Mouse (Mus musculus): Measurements from ENCODE around the gene Vdac2.
A peak's percentile ranks its signal among the peaks of the same experiment; 100 is the strongest.

Gene Vdac2

DNA sequence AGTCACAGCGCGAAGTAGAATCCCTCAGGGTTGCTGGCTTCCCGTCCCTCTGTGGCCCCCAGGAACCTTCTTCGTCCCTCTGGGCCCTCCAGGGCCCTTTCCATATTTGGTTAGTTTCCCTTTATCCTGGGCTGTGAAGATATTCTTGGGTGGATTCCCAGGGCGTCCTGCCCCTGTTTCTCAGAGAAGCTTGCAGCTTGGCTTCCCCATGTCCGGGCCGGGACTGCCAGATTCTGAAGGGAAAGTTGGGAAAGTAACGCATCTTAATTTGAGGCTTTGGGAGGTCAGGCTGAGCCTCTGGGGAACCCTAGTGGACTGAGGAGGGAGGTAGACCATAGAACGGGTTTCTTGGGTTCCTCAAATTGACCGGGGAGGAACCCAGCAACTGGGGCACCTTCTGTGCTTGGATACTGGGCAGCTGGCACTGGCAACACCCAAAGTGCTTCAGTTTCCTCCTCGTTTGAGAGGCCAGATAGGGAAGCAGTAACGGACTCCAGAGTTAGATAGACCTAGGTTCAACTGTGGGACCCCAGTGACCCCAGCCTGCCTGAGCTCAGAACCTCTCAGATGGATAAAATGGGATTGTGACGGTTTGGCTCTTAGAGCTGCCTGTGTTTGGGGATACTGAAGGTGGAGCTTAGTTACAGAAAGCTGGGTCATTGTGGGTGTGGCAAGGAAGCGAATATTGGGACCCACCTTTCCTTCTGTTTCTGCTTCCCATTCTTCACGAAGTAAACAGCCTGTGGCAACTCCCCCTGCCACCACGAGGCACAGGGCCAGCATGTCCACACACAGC is 27.2 kb downstream of the Vdac2 start:
- no peak for DNase-seq (ENCODE audit: low read depth, low spot score)

DNA sequence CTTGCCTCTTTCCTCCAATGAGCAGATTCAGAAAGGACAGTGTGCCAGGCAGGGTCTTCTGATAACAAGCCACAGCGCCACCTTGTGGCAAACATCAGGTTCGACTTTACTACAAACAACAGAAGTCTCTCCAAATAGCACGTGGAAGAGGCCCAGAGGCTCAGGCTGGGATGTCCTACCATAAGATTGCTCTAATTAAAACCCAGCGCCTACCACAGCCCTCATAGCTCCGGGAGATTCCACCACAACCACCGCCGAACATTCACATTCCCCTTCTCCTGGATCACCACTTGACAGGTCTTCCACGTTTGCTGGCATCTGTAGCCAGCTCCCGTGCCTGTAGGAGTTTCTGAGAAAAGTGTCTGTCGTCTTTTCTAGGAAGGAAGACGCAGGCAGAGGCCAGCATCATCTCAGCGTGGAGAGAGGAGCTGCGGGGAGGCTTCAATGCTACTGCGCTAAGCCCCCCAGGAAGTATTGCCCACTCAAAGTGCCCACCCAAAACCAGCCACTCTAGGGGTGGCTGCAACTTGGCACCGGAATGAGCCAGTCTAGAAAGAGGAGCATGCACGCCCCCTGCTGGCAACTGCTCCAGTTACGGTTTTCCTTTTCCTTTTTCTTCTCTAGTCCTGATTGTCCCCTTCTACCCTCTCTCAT is 28.5 kb downstream of the Vdac2 start:
- DNase-seq (ENCODE audit: low read depth, low spot score), result peak; percentile 85

DNA sequence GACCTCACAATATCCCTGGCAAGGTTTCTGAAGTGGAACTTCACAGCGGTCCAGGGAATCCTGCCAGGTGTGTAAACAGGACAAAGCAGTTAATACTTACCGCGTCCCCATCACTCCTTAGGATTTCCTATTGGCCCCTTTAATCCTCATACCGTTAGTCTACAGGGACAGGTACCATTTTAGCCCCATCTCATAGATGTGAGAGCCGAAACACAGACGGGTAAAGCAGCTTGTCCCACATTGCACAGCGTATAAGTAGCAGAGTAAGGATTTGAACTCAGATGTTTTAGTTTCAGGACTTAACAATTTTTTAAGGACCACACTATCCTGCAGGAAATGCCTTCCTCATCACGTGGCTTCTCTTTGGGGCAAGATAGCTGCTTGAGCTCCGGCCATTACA is 29.2 kb downstream of the Vdac2 start:
- DNase-seq (ENCODE audit: low read depth, low spot score), result no peak

GRCm38 (mm10) chr14:21855961-21856360 is 30.9 kb downstream of the Vdac2 start:
- DNase-seq (ENCODE audit: low read depth, low spot score), result no peak

GRCm38 (mm10) chr14:21856886-21857285 is 31.8 kb downstream of the Vdac2 start:
- DNase-seq (ENCODE audit: low read depth, low spot score), result no peak

GRCm38 (mm10) chr14:21866291-21866690 is 41.3 kb downstream of the Vdac2 start:
- DNase-seq (ENCODE audit: low read depth, low spot score), result peak; percentile 91

DNA sequence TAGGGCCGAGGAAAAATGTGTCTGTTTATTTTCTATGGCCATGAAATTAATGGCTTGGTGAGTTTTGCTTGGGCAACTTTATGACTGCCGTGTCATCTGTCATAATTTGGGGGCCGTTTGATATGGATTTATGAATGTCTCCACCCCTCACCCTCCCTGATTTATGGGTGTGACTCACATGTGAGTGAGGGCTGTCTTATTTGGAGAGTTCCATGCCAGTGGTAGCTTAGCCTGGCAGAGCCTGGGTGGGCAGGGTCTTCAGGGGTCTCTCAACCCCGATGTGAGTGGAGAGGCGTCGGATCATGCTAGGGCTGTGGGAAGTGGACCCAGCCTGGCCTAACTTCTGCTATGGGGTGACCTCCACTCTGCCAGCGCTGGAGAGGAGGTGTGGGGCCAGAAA is 41.8 kb downstream of the Vdac2 start:
- no peak for DNase-seq (ENCODE audit: low read depth, low spot score)

- DNase-seq (ENCODE audit: low read depth, low spot score), result no peak
Measured at GRCm38 (mm10) chr14:21890430-21890829, 65.4 kb downstream of the Vdac2 start.

DNA sequence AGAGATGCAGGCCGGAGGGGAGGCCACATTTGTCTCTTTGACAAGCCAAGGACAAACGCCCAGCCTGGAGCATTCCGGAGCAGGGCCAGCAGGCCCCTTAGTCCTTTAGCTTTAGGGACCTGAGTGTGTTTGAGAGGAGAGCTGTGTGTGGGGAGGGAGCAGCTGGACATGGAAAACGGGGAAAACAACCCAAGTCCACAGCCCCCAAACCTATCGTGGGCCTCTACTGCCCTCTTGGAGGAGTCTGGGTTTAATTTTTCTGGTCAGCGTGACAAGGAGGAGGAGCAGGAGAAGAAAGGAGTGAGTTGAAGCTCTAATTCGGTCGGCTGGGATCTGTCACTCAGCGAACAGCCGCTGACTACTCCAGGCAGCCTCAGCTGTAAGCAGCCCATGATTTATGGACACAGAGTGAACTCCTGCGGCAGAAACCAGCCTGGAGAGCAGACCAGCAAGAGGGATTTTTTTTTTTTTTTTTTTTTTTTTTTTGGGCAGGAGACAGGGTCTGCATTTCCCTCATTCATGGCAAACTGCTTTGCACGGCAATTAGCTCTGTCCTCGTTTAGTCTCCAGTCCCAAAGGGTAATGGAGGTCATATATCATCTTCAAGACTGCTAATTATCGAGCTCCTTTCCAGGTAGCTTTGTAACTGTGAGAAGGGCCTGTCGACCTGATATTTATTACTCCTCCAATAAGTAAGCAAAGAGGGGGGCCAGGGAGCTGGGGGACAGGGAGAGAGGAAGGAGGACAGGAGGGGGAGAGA is 66.7 kb downstream of the Vdac2 start:
- DNase-seq (ENCODE audit: low read depth, low spot score), result peak; percentile 85

DNA sequence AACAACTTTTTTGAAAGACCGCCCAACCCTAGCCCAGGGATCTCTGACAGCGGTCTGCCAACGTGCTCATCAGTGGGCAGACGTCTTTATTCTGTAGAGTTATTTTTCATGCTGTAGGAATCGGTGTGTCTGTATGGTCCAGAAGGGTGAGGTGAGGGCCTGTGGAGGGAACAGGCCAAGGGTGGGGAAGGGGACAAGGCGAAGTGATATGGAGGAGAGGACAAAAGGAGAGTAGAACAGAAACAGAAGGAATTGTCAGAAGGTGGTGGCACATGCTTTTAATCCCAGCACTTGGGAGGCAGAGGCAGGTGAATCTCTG is 67.3 kb downstream of the Vdac2 start:
- no peak for DNase-seq (ENCODE audit: low read depth, low spot score)
